Mouse (Mus musculus): ENCODE results near the gene Atf3. TPM values are rescaled to one million over a fixed set of nuclear protein-coding genes. Genes with fewer than 3 reads are reported as not detected.
A peak's percentile ranks its signal among the peaks of the same experiment; 100 is the strongest.

Gene Atf3
- total and polyA plus RNA-seq, 2 experiments from 2014 or later = 0.62 to 1.4 TPM

DNA sequence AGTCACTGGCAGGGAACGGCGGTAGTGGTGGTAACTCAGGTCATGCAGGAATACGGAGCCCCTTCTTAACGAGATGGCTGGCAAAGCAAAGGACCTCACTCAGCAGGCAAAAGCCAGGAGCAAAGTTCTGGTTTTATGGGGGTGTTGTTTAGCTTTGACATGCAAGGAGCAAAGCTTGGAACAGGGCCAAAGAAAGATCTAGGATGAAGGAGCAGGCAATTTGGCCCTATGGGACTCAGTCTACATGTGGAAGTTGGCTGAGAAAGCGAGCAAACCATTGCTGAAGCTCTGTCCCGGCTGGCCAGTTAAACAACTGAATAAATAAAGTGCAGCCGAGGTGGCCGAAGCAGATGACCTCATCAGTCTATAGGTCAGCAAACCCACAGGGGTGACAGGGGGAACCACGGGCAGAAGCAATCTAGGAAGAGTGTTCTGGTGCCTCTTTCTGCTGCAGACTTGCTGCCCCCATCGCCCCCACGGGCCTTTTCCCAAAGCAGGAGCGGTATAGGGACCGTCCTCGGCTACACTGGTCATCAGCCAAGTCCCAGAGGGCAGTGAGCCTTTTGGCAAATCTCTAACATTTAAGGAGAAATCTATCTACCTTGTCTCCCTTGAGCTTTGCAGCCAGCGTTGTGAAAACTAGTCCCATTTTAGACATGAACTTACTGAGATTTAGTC is 39.2 kb downstream of the Atf3 start:
- Histone ChIP-seq H3K36me3 (ENCODE audit: insufficient read depth) (no peaks in the 10 kb centered on the region), H3K9me3 (ENCODE audit: low read length) (no peaks in the 10 kb centered on the region), H3K27me3 (ENCODE audit: insufficient read depth, low read length) (peaks cover 46% of the 10 kb centered on the region), H3K4me2 (ENCODE audit: low read depth) (no peak overlapping the region), H3K9ac (no peak overlapping the region), H3K4me1 (ENCODE audit: insufficient read depth) (peaks cover 4% of the 10 kb centered on the region; the same call in 1 of the 2 replicates), H3K4me3 (ENCODE audit: low read depth, low read length) (no peak overlapping the region), H3K27ac (ENCODE audit: low read depth, low read length) (no peak overlapping the region)
- TF ChIP-seq CTCF (IDR thresholded peaks at IDR 0.05; ENCODE audit: low read depth) = no peak
- no peak for DNase-seq
- WGBS = 45% methylated on average over 15 of the region's 15 CpGs
- no peak for ATAC-seq

DNA sequence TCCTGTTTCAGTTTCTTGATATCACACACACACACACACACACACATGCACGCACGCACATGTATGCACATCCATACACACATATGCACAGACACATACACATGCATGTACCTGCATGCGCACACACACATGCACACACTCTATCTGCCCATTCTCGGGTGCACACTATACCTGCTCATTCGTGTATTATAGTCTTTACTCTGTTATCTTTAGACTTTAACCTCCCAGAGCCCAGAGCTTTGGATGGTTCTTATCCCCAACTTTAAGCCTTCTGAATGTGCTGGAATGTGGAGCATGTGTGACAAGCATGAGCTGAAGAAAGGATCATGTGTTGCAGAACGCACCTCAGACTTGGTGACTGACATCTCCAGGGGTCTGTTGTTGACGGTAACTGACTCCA is 41.0 kb downstream of the Atf3 start:
- Histone ChIP-seq H3K27ac (ENCODE audit: low read depth, low read length) (no peak overlapping the region), H3K4me2 (ENCODE audit: low read depth) (no peak overlapping the region), H3K36me3 (ENCODE audit: insufficient read depth) (no peaks in the 10 kb centered on the region), H3K9ac (no peak overlapping the region), H3K27me3 (ENCODE audit: insufficient read depth, low read length) (peaks cover 29% of the 10 kb centered on the region), H3K4me3 (ENCODE audit: low read depth, low read length) (no peak overlapping the region), H3K4me1 (ENCODE audit: insufficient read depth) (no peaks in the 10 kb centered on the region), H3K9me3 (ENCODE audit: low read length) (no peaks in the 10 kb centered on the region)
- ATAC-seq (no peak), DNase-seq (no peak)
- TF ChIP-seq CTCF (IDR thresholded peaks at IDR 0.05; ENCODE audit: low read depth) = no peak
- 85% methylated on average over 7 of the region's 7 CpGs for WGBS

DNA sequence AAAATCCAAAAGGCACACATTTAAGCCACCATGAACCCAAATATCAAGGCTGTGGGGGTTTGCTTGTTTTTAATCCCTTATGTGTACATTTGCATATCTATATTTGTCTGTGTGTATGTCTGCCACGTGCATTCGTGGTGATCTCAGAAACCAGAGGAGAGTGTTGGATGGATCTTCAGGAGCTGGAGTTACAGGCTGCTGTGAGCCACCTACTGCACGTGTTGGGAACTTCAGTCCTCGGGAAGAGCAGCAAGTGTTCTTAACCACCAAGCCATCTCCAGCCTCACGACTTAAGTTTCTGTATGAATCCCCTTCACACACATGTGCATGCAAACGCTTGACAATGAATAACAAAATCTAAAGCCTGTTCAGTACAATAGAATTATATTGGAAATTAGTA is 45.4 kb downstream of the Atf3 start:
- no peaks in the 10 kb centered on the region for H3K27me3 ChIP-seq (ENCODE audit: insufficient read depth, low read length)
- peak; percentile 67 for DNase-seq
- no peak overlapping the region for H3K27ac ChIP-seq (ENCODE audit: low read depth, low read length)
- H3K9ac ChIP-seq = no peak overlapping the region
- H3K36me3 ChIP-seq (ENCODE audit: insufficient read depth) = no peaks in the 10 kb centered on the region
- H3K4me2 ChIP-seq (ENCODE audit: low read depth) = no peak overlapping the region
- TF ChIP-seq CTCF (IDR thresholded peaks at IDR 0.05; ENCODE audit: low read depth) = peak; percentile 76
- H3K9me3 ChIP-seq (ENCODE audit: low read length) = no peaks in the 10 kb centered on the region
- WGBS = 9% methylated on average over 6 of the region's 6 CpGs
- H3K4me1 ChIP-seq (ENCODE audit: insufficient read depth) = no peaks in the 10 kb centered on the region
- ATAC-seq = peak; percentile 81
- no peak overlapping the region for H3K4me3 ChIP-seq (ENCODE audit: low read depth, low read length)

DNA sequence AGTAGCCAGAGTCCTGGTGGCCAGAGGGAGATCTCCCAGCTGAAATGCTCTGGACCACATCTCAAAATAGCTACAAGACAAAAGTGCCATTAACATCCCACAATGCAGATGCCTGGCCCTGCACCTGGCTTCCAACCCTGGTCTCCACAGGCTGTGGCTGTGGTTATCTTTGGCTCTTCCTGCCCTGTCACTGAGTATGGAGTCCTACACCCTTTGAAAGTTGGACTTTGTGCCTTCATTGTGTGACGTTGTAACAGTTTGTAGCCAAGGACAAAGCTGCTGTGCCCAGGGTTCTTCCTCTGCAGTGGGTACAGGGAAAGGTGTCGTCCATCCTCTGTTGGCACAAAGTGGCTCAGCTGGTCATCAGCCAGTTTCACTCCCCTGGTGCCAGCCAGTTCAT is 47.4 kb downstream of the Atf3 start:
- Histone ChIP-seq H3K9me3 (ENCODE audit: low read length) (no peaks in the 10 kb centered on the region), H3K9ac (no peak overlapping the region), H3K4me3 (ENCODE audit: low read depth, low read length) (no peak overlapping the region), H3K36me3 (ENCODE audit: insufficient read depth) (no peaks in the 10 kb centered on the region), H3K4me1 (ENCODE audit: insufficient read depth) (no peaks in the 10 kb centered on the region), H3K4me2 (ENCODE audit: low read depth) (no peak overlapping the region), H3K27me3 (ENCODE audit: insufficient read depth, low read length) (no peaks in the 10 kb centered on the region), H3K27ac (ENCODE audit: low read depth, low read length) (no peak overlapping the region)
- no peak for ATAC-seq
- 80% methylated on average over 2 of the region's 2 CpGs for WGBS
- TF ChIP-seq CTCF (IDR thresholded peaks at IDR 0.05; ENCODE audit: low read depth) = no peak
- no peak for DNase-seq

DNA sequence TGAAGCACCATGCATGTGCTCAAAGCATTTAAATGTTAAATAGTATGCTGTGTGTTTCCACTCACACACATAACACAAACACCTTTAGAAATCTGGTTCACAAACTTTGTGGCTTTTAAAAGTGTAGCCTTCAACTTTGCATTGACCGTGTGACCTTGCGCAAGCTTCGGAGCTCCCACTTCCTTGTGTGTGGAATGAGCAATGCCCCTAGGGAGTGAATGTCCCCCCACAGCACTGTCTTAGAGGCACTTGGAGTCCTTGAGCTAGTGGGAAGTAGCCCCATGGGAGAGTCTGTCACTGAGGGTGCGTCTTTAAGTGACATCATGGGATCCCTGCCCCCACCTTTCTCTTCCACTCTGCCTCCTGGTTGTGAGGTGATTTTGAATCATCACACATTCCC is 51.6 kb downstream of the Atf3 start:
- Histone ChIP-seq H3K4me1 (ENCODE audit: insufficient read depth) (no peaks in the 10 kb centered on the region), H3K4me2 (ENCODE audit: low read depth) (no peak overlapping the region), H3K36me3 (ENCODE audit: insufficient read depth) (no peaks in the 10 kb centered on the region), H3K4me3 (ENCODE audit: low read depth, low read length) (no peak overlapping the region), H3K9me3 (ENCODE audit: low read length) (no peaks in the 10 kb centered on the region), H3K27me3 (ENCODE audit: insufficient read depth, low read length) (no peaks in the 10 kb centered on the region), H3K9ac (no peak overlapping the region), H3K27ac (ENCODE audit: low read depth, low read length) (no peak overlapping the region)
- DNase-seq (no peak), ATAC-seq (no peak)
- WGBS = 81% methylated on average over 4 of the region's 4 CpGs
- no peak for TF ChIP-seq CTCF (IDR thresholded peaks at IDR 0.05; ENCODE audit: low read depth)

DNA sequence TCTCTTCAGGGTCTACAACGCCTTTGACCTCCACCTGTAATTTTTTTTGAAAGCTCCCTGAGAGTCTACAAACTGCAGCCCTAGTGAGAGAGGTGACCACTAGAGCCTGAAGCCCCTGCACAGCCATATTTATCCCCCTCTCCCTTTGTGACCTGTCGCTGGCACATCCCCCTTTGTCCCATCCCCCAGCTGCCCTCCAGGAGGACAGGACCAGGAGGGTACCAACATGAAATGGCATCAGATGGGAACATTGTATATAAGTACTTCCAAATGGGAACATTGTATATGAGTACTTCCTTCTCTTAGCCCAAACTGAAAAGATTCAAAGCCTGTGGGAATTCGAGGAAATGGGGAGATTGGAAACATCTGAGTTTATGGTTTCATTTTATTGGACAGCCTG is 53.1 kb downstream of the Atf3 start, which contains the start of gene Fam71a:
Fam71a (minus strand) TSS at position 101 of the 400 bp plus-strand sequence.
- ATAC-seq = no peak
- Histone ChIP-seq H3K9ac (no peak within 1 kb of the TSS), H3K27ac (ENCODE audit: low read depth, low read length) (no peak within 1 kb of the TSS), H3K36me3 (ENCODE audit: insufficient read depth) (no peaks in the 10 kb centered on the region), H3K4me2 (ENCODE audit: low read depth) (no peak within 1 kb of the TSS), H3K4me1 (ENCODE audit: insufficient read depth) (no peaks in the 10 kb centered on the region), H3K4me3 (ENCODE audit: low read depth, low read length) (no peak within 1 kb of the TSS), H3K9me3 (ENCODE audit: low read length) (no peaks in the 10 kb centered on the region), H3K27me3 (ENCODE audit: insufficient read depth, low read length) (no peaks in the 10 kb centered on the region)
- no peak for TF ChIP-seq CTCF (IDR thresholded peaks at IDR 0.05; ENCODE audit: low read depth)
- WGBS = 82% methylated on average over 3 of the region's 3 CpGs
- no peak for DNase-seq

DNA sequence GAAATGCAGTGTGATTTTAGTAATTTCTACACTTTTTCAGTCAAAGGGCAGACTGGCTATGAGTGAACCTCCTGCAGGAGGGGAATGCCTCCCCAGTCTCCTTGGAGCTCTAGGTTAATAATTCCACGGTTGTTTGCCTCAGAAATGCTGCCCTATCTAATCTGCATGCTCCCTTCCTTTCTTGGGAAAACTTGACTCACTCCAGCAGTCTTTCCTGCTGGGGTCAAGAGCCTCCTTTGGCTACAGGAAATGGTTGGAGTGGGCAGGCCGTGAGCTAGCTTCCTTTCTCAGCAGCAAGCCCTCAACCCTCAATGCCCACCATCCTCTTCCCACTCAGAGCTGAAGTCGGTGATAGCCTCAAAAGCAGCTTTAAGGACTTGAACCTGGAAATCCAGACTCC is 63.5 kb downstream of the Atf3 start:
- H3K27me3 ChIP-seq (ENCODE audit: insufficient read depth, low read length) = no peaks in the 10 kb centered on the region
- no peak overlapping the region for H3K4me2 ChIP-seq (ENCODE audit: low read depth)
- 63% methylated on average over 3 of the region's 3 CpGs for WGBS
- H3K4me1 ChIP-seq (ENCODE audit: insufficient read depth) = no peaks in the 10 kb centered on the region
- H3K9me3 ChIP-seq (ENCODE audit: low read length) = no peaks in the 10 kb centered on the region
- DNase-seq = no peak
- H3K27ac ChIP-seq (ENCODE audit: low read depth, low read length) = no peak overlapping the region
- H3K4me3 ChIP-seq (ENCODE audit: low read depth, low read length) = no peak overlapping the region
- no peaks in the 10 kb centered on the region for H3K36me3 ChIP-seq (ENCODE audit: insufficient read depth)
- no peak overlapping the region for H3K9ac ChIP-seq
- TF ChIP-seq CTCF (IDR thresholded peaks at IDR 0.05; ENCODE audit: low read depth) = no peak
- no peak for ATAC-seq
